Mouse (Mus musculus): ENCODE measurements around the gene Gm49510.
"Not testable (repeated sequence)": the region's sequence is repeated elsewhere in the genome, so short reads cannot be mapped to it uniquely, and the experiment has no call there.

The Gm49510 gene

DNA sequence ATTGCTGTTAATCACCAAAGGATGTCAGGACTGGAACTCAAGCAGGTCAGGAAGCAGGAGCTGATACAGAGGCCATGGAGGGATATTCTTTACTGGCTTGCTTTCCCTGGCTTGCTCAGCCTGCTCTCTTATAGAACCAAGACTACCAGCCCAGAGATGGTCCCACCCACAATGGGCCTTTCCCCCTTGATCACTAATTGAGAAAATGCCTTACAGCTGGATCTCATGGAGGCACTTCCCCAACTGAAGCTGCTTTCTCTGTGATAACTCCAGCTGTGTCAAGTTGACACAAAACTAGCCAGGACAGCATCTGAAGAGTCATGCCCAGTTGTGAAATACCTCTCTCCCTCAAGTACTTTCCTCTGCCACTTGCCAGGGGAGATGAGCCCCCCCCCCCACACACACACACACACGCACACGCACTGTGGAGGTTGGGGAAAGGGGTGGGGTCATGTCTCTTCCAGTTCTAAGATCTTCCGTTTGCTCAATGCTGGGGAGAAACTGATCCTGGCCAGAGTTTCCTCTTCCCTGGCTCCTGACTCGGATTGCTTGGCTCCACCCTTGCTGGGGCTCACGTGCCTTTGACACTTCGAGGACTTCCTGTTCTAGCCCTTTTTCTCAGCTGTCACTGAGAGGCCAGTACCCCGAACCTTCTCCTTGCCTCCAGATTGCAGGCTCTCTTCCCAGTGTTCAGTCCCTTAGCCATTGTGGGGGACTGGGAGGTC, 20.5 kb upstream of the Gm49510 start:
- in situ Hi-C loops (cut with MboI) = not testable (repeated sequence)

GRCm38 (mm10) chr15:78880432-78880831, 19.0 kb upstream of the Gm49510 start:
- in situ Hi-C loops (cut with MboI) = no loop called here

DNA sequence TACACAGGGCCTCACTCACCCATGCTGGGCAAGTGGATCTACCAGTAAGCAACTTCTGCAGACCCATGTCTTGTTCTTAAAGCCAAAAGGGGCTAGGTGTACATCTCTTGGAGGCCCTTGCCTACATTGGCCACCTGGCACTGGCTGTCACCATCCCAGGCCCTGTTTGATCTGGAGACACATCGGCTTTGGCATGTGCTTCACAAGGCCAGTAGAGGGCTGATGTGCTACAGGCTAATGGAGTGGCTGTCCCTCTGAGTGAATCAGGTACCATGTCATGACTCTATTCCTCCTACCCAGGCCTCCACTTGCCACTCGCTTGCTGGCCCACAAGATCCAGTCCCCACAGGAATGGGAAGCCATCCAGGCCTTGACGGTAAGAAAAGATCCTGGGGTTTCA, 17.6 kb upstream of the Gm49510 start:
- in situ Hi-C loops (cut with MboI) = no loop called here

DNA sequence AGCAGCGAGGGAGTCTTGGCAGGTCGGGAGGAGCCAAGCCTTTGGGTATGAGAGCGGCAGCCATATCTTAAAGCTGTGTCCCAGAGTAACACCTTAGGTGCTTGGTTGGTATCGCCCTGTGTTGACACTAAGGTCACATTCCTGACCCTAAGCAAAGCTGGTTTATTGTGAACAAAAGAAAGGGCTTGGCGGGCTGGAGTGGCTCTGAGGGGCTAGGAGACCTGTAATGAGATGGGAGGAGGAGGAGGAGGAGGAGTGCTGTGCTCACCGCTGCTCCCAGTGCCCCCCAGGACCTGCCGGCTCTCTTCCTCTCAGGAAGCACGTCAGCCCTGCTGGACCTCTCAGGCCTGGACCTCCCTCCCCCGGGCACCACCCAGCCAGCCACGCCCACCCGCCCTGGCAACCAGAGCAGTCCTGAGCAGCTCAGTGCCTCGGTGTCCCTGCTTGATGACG, 10.0 kb upstream of the Gm49510 start:
- in situ Hi-C loops (cut with MboI) = no loop called here

DNA sequence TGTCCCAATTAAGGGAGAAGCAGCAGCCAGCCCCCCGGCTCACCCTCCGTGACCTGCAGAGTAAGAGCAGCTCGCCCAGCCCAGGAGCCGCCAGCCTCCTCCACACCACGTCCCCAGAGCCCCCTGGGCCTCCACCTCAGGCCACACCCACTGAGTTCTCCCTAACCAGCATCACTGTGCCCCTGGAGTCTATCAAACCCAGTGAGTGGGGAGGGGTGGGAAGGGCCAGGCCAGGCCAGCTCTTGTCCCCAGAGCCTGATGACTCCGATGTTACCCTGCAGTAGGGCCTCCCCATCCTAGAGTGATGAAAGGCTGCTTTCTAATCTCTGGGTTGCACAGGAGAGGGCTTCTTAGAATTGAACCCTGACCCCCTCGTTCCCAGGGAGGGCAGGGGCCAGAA, 7.0 kb upstream of the Gm49510 start:
- in situ Hi-C loops (cut with MboI) = no loop called here

DNA sequence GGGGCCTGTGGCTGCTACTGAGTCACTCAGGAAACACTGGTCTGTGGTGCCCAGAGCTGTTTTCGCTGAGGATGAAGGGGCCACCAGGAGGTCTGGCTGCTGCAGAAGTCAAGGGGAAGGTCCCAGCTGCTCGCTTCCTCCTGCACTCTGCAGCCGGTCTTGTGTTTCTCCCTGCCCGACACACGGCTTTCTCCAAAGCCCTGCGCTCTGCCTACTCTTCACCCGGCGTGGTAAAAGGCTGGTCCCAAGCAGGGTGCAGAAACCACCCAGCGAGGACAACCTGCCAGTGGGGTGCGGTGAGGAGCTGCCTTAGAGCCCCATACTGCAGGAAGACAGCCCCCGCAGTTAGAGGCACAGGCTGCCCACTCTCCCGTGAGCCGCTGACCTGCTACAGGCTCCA, 4.7 kb upstream of the Gm49510 start:
- in situ Hi-C loops (cut with MboI) = no loop called here

- in situ Hi-C loops (cut with MboI) = no loop called here
These were observed 3.7 kb upstream of the Gm49510 start for GRCm38 (mm10) chr15:78895741-78896140.

DNA sequence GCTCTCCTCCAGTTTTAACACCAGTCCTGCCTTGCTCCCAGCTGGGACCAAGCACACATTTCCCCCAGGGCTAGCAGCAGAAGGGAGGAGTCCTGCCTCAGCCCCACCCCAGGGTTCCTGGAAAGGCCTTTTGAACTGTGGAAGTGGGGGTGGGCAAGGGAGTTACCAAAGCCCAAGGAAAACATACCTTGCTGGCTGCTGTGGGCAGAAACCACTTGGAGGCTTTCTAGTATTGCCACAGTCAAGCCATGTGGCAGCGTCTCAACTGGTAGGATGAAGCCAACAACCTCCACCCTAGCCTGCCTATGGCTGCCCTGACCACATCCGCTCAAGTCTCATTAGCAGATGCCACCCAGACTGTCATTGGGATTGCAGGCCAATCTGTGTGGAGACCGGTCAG, 3.3 kb upstream of the Gm49510 start:
- in situ Hi-C loops (cut with MboI) = no loop called here

GRCm38 (mm10) chr15:78897488-78897887, 2.0 kb upstream of the Gm49510 start:
- in situ Hi-C loops (cut with MboI) = no loop called here

DNA sequence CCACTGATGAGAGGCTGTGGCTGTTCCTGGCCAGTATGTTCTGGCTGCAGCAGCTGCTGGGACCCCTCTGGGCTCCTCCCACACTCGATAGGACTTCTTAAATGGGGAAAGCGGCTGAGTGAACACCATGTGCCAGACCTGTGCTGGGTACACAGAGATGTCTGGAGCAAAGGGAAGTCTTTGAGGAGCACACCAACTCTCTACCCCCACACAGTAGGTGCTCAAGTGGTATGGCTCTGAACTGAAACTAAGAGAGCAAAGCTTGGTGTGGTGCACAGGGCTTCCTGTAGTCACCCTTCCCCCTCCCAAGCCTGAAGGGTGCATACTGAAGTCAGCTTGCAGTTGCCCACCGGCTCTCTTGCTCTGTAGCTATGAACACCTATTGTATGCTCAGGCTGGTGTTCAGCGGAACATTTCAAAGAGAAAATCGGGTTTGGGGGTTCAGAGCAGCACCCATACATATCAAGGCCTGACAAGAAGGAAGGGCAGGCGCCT, 913 bp upstream of the Gm49510 start:
- in situ Hi-C loops (cut with MboI) = no loop called here

DNA sequence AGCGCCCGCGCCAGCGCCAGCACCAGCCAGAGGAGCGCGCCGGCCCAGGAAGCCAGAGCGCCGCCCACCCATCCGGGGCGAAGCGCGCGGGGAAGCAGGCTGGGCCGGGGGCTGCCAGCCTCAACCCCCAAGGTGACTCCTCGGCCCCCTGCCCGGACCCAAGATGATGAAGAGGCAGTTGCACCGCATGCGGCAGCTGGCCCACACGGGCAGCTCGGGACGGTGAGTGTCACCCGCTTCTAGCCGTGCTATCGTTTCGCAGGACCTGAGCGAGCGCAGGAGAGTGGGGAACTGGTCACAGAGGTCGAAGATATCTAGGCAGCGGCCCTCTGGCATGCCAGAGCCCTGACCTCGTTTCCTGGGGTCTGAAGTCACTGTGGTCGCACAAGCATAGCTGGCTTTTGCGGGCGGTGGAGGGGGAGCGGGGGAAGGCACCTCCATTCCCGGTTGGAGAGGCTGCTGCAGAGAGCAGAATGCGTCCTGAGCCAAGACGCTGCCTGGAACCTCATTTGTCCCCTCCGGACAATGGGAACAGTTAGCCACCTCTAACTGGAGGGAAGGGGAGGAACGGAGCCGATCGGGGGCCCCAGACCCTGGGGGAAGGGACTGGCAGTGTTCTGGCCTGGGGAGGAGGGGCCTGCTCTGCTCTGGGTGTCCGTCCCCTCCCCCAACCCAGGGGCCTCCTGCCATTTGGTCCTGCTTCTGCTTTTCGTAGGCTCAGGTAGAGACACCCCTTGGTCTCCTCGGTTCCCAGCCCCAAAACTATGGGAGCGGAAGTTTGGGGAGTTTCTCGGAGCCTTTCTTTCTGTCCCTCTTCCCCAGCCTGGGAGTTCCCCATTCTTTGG, 495 bp downstream of the Gm49510 start, which contains the start of gene Sh3bp1:
Sh3bp1 (plus strand) TSS at position 29 of the 845 bp plus-strand sequence.
- in situ Hi-C loops (cut with MboI) = no loop called here

- in situ Hi-C loops (cut with MboI) = no loop called here
These were observed 1.3 kb downstream of the Gm49510 start for GRCm38 (mm10) chr15:78900585-78901421.

DNA sequence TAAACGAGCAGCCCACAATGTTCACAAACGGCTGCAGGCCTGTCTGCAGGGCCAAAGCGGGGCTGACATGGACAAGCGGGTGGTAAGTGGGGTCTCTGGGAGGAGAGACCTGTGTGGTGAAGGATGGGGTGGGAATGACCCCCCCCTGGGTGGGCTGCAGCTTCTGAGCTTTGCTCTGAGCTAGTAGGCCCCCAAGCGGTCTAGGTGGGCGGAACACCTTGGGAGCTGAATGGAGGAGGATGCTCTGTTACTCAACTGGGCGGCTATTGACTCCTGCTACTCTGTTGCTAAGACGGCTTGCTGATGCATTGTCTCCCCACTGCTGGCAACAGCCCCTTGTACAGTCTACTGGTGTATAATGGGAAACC, 1.9 kb downstream of the Gm49510 start:
- in situ Hi-C loops (cut with MboI) = no loop called here

DNA sequence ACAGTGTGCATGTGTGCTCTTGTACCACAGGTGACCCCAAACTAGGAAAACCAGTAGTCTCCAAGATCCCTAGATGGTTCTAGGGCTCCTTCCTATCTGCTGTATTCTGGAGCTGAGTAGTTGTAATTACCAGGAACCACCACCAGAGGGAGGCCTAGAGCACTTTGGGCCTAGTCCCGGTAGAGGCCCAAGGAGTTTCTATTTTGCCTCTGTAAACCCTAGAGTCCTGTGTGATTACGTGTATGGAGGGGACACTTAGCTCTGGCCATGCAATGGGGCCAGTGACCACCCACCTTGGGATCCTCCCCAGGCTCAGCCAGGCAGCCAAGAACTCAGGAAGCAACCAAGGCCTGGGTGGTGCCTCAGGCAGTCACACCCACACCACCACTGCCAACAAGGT, 3.8 kb downstream of the Gm49510 start:
- in situ Hi-C loops (cut with MboI) = no loop called here

DNA sequence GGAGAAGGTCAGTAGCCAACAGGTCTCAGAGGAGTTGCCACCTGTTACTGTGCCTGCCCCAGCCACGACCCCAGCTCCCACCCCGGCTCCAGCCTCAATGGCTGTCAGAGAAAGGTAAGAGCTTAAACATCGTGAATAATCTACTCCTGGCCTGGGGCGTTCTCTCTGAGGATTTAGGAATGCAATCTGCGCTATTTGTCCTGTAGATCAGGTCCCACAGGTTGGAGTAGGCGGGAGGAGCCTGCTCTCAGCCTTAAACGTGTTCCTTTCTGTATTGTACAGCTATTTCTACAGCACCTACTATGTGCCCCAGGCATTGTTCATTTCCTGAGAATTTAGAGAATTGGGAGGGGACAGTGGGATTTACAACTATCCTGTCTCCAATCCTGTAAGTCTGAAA, 8.9 kb downstream of the Gm49510 start:
- in situ Hi-C loops (cut with MboI) = no loop called here

GRCm38 (mm10) chr15:78908982-78909381, 9.5 kb downstream of the Gm49510 start:
- in situ Hi-C loops (cut with MboI) = no loop called here

- in situ Hi-C loops (cut with MboI) = no loop called here
These were observed 12.6 kb downstream of the Gm49510 start for GRCm38 (mm10) chr15:78912040-78912439.

DNA sequence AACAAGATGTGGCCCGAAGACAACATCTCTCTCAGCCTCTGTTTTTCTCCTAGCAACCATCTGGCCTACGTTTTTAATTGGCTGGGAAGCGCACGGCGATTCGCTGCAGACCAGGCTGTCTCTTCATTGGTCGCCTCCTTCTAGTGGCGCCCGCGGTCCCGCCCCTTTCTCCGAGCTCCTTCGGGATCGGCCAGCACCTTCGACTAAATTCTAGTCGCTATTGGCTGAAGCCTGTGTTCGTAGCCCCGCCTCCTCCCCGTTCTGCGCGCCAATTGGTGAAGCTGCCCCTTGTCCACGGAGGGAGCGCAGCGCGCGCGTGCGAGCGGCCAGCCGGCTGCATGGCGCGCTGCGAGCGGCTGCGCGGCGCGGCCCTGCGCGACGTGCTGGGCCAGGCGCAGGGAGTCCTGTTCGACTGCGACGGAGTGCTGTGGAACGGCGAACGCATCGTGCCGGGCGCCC, 14.2 kb downstream of the Gm49510 start, which contains the start of gene Pdxp:
Pdxp (plus strand) TSS at position 288 of the 459 bp plus-strand sequence.
- in situ Hi-C loops (cut with MboI) = no loop called here

DNA sequence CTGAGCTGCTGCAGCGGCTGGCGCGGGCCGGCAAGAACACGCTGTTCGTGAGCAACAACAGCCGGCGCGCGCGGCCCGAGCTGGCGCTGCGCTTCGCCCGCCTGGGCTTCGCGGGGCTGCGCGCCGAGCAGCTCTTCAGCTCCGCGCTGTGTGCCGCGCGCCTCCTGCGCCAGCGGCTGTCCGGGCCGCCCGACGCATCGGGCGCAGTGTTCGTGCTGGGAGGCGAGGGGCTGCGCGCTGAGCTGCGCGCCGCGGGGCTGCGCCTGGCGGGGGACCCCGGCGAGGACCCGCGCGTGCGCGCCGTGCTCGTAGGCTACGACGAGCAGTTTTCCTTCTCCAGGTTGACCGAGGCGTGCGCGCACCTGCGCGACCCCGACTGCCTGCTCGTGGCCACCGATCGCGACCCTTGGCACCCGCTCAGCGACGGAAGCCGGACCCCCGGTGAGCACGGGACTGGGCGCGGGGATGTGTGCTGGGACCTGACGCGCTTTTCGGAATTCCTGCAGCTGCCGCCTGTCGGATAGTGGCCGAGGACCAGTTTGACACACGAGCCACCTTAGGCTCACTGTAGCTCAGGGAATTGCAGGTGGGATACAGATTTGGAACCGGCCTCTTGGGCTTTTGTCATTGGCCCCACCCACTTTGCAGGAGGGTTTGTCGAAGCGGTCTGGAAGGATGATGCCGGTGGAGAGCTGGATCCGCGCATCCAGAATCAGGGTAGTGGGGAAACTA, 14.8 kb downstream of the Gm49510 start:
- in situ Hi-C loops (cut with MboI) = no loop called here

DNA sequence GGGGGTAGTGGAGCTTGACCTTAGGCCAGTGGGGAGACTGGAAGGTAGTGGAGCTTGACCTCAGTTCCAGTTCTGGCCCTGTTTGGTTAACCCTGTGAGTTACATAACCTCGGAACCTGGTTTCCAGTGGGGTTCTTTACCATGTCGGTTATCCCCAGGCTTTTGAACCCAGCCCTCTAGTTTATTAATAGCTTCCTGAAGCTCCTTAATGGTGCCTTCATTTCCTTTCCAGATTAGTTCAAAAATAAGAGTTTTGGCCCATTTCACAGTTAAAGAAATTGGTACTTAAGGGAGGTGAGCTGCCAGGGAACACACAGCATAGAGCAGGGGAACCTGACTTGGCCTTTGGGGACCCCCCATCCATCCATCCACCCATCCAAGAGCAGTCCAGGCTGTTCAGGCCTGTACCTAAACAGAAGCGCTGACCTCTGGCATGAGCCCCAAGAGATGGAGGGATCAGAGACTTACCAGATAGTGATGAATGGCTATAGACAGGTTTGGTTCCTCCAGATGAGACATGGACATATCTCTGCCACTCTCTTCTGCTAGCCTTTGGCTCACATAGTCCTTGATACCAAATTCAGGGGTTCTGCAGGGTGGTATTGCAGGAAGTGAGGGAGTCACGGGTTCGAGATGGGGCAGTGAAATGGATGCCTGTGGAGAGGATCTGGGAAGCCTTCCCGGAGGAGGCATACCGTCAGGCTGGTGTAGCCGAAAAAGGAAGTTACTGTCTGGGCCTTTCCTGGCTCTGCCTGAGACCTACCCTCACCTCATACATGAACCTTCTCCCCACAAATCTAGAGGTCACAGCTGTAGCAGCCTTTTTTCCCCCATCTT, 15.6 kb downstream of the Gm49510 start:
- in situ Hi-C loops (cut with MboI) = no loop called here

All from mature B cell (primary cell).